Mouse (Mus musculus) retina, postnatal 1 day (tissue): ENCODE measurements around the gene Zfp61.

Source experiments
- DNase-seq: peaks from one replicate; pipeline ENCODE4 v3.0.0-alpha.2; 2012

Gene Zfp61

DNA sequence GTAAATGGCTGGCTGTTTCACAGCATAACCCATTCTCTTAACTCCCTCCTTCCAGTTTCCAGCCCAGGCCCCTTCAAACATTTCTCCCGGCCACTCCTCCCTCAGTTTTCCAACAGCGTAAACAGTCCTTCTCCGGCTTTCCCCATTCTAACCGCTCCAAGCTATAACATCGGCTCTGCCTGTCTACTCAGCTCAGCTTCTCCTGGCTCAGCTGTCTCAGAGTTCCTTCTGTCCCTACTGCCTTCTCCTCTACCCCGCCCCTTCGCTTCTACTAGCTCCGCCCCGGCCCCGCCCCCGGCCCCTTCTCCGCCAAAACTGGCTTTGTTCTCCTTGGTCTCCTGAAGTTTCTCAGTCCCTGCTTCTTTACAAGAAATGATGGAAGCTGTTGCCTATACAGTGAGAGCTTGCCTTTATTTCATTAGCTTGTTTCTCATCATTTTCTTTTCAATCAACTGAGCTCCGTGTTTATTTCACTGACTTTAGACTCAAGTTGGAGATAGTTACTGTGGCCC lies at the start of gene Zfp61:
TSS of gene Zfp61 (minus strand) at position 462 of the 512 bp plus-strand sequence.
- peak; percentile 87 for DNase-seq

DNA sequence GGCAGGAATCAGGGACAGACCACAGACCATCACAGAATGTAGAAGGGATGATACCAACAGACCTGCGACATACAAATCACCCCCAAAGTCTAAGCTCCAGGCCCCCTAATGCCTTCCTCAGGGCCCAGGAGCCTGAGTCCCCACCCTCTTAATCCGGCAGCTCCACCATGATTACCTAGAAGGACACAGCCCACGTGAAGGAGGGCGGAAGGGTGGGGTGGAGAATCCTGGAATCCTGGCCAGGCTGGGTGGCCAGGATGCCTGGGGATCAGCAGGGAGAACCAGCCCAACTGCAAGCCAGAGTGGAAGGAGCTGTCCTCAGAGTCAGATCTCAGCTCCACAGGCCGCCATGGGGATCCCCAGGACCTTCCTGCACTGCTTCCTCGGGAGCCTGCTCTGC lies 47.9 kb upstream of the Zfp61 start, which contains the start of gene Lypd5:
TSS of gene Lypd5 (plus strand) at position 301 of the 400 bp plus-strand sequence.
- no peak for DNase-seq

DNA sequence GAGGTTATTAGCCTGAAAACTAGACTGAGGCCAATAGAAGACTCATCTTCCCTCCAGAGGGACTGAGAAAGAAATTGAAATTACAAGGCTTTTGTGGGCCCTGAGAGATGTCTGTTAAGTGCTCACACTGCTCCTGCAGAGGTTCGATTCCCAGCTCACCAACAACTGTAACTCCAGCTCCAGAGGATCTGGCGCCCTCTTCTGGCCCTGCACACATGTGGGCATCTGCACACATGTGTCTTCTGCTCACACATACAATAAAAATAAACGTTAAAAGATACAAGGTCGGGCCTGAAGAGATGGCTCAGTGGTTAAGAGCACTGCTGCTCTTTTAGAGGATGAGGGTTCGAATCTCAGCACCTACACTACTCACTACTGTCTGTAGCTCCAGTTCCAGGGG lies 45.4 kb upstream of the Zfp61 start:
- no peak for DNase-seq

DNA sequence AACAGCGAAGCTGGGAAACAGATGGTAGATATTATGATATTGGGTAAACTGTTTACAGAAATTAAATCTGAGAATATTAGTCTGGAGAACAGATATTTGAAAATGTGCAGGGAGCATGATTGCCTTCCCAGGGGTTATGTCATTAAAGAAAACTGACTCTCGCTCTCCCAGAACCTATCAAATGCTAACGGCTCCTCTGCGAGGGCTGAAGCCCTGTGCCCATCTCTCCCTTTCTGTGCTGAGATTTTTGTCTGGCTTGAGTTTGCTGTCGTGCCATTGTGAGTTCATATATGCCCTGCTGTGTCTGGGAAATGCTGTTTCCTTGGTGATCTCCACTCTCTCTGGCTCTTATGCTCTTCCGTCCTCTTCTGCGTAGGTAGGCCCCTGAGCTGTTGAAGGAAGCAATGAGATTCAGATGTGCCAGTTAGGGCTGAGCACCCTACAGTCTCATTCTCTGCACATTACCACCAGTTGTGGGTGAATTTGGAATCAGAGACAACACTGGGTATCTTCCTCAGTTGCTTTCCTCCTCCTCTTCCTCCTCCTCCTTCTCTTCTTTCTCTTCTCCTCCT lies 42.8 kb upstream of the Zfp61 start:
- DNase-seq: no peak

DNA sequence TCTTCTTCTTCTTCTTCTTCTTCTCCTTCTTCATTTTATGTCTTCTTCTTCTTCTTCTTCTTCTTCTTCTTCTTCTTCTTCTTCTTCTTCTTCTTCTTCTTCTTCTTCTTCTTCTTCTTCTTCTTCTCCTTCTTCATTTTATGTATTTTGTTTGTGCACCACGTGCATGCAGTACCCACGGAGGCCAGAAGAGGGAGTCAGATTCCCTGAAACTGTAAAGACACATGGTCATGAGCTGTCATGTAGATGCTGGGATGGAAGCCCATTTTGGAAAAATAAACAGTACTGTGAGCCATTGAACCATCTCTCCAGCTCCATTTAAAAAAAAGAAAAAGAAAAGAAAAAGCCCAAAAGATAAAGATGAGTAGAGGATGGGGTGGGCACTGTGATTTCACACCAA lies 37.2 kb upstream of the Zfp61 start:
- DNase-seq: no peak

DNA sequence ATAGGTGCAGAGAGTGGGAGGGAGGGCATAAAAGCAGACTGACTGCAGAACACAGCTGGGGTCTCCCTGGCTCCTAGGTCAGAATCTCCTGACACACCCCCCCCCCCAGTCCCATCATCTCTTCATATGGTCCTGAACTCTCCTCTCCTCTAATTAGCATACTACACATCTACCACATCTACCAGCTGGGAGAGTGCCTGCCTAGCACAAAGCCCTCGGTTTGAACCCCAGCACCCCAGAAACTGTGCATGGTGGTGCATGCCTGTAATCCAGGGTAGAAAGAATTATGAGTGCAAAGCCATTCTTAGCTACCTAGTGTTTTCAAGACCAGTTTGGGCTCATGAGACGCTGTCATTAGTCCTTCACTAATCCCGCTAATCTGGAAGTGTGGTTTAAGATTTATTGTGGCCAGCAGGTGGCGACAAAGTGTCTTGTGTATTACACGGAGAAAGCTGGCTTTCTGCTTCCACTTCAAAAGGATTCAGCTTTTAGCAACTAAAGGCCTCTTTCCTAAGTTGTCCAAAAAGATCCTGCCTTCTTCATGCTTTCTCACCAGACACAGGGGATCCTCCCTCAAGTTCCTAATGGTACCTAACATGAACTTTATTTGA lies 34.8 kb upstream of the Zfp61 start:
- DNase-seq: peak; percentile 89

DNA sequence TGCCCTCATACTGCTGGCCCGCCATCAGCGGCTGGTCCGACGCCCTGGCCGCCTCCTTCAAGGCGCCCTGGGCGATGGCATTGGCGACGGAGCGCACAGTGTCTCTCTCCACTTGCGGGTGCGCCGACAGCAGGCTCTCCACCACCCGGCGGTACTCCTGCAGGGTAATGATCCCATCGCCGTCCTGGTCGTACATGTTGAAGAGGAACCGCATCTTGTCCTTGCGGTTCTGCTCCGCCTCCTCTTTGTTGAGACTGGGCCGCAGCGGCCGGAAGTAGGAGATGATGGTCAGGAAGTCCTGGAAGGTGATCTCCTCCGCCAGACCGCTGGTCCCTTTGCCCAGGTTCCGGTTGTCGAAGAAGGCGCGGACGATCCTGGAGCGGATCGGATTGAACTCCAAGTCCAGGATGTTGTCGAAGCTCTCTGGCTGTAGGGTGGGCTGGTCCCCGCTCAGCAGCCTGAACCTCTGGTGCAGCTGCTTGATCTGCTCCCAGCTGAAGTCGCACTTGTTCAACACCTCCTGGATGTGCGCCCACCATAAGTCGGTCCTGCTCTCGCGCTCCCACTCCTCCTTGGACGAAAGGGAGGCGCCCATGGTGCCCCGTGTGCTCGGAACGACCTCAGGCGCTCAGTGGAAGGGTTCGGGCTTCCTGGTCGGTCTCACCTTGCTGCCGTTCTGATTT lies 32.4 kb upstream of the Zfp61 start, which contains the start of gene Tescl:
TSS of gene Tescl (minus strand) at position 633 of the 683 bp plus-strand sequence.
- no peak for DNase-seq

DNA sequence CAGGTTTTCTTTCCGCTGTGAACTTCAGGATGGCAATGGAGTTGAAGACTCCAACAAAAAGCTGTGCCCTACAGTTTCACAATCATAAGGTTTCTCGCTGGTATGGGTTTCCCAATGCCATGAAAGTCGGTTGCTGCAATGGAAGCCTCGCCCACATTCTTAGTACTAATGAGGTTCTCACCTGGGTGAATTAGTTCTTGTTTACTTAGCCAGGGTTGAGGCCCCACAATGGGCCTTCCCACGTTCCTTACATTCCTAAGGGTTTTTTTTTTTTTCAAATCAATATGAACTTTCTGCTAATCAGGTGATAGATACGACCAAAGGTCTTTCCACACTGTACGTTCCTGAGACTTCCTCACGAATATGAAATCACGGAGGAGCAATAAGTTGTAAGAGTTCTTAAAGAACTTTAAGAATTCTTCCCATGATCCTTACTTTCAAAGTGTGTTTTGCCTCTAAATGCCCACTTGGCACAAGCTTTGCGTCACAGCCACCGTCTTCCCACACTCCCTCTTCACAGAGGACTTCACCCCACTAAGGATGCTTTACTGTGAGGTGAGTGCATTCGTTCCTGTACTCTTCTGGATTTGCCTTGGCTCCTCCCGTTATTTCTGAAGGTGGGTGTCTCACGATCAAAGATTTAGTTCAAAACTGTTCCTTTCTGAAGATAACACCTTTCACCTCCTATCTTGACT lies 26.4 kb upstream of the Zfp61 start:
- DNase-seq: no peak

DNA sequence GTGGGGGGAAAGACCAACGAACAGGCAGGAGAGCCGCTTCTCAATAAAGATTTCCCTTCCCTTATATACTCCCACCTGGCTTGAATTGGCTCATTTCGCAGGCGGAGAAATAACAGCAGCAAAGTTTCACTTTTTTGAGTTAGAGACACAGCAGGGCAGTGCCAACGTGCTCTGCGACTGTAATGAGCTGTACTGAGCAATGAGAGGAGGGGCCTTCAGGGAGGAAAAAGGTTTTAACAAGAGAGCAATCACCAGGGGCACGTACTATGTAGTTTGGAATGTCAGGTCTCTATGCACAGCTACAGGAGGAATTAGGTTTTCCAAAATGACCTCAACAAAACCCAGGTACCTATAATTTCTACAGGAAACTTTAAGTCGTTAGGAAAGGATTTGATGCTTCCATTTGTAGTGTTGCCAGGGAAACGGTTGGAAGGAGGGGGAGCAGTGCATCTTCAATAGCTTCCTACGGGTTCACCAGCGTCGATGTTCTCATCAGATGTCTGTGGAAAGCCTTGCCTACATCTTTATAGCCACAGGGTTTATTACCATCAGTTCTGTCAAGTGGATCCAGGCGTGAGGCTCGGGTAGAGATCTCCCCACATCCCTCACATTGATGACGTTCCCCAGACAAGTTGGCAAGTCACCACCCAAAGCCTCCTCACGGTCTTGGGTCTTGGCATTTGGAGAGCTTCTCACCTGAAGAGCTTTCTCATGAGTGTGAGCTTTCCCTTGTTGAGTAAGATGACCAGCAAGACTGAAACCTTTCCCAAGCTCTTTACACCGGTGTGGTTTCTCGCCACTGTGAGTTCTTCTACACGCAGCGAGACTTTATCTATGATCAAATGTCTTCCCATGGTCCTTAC lies 25.5 kb upstream of the Zfp61 start:
- DNase-seq: peak; percentile 10

DNA sequence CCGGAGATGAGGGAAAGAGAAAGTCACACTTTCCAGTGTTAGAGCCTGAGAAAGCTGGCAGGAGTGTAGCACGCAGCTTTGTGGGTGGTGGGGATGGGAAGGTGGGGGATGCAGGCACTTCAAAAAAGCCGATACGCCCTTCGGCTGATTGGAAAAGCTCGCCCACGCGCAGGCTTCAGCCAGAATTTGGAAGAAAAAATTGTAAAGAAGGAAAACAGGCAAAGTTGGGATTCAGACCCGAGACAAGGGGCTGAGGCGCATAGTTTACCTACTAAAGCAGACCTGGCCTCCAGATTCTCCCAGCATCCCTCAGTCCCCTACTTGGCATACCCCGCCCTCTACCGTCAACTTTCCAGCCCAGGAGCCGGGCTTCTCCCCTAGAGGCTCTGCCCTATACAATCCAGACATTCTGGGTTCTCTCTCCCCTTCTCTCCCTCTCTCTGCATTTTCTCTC lies 24.7 kb upstream of the Zfp61 start:
- DNase-seq: peak; percentile 46

DNA sequence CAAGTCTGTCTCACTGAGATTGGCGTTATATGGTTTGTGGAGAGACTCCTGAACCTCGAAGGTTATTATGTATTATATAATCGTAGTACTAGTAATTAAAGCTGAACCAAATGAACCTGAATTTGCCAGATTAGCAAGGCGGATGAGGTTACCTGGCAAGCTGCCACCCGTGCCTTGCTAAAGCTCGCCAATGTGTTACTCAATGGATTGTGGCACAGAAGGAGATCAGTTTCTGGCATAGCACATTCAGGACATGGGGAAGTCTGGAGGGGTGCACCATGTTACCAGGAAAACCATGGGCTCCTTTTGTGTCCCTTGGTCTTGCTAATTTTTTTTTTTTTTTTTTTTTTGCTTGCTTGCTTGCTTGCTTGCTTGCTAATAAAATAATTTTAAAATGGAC lies 24.2 kb upstream of the Zfp61 start:
- DNase-seq: no peak

DNA sequence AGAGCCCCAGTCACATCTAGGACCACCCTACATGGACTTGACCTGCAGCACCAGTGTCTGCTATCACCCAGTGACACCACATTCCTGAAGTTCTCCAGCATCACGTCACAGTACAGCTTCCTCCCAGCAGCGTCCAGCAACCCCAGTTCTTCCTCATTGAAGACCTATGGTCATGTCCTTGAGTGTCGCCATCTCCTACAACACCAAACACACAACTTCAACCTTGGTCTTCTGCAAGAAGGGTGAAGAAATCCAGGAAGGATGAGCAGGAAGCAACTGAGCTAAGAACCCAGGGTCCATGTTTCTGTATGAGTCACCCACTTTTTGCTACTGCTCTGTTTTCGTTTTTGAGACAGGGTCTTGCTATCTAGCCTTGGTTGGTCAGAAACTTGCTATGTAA lies 21.6 kb upstream of the Zfp61 start:
- no peak for DNase-seq

DNA sequence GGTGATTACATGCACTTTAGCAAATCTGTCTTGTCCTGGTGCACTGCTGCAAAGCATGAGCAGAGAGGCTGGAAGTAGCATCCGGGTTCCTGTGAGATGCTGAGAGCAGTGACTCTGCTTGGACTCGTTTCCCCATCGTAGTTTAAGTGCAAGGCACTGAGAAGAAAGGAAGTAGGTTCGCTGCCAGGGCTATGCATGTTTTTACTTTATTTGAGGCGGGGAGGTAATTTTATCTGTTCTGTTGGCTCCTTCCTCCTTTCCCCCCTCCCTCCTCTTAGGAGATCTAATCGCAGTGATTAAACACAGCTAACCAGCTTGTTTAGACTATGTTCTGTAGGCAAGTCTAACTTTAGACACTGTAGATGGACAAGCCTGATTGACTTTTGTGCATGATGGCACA lies 17.9 kb upstream of the Zfp61 start:
- DNase-seq: no peak

DNA sequence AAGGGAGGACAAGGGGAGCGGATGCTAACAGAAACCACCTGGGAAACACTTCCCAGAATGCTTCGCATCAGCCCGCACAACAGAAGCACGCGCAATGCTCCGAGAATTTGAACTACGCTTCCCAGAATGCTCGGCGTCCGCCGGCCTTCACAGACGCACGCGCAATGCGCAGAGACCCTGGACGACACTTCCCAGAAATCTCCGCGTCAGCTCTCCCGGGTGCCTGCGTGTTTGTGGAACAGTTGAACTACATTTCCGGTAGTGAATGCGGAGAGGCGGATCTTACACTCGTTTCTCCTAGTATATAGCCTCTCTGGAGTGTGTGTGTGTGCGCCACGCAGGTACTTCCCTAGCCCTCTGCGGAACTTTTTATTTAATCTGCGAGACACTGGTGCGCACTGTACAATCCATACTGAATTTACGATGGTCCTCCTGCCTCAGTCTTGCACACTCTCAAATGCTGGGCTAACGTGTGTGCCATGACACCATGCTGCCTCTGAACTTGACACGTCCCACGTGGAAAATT lies 15.6 kb upstream of the Zfp61 start, which contains the start of gene Zfp94:
TSS of gene Zfp94 (minus strand) at position 100 of the 526 bp plus-strand sequence.
- peak; percentile 97 for DNase-seq

DNA sequence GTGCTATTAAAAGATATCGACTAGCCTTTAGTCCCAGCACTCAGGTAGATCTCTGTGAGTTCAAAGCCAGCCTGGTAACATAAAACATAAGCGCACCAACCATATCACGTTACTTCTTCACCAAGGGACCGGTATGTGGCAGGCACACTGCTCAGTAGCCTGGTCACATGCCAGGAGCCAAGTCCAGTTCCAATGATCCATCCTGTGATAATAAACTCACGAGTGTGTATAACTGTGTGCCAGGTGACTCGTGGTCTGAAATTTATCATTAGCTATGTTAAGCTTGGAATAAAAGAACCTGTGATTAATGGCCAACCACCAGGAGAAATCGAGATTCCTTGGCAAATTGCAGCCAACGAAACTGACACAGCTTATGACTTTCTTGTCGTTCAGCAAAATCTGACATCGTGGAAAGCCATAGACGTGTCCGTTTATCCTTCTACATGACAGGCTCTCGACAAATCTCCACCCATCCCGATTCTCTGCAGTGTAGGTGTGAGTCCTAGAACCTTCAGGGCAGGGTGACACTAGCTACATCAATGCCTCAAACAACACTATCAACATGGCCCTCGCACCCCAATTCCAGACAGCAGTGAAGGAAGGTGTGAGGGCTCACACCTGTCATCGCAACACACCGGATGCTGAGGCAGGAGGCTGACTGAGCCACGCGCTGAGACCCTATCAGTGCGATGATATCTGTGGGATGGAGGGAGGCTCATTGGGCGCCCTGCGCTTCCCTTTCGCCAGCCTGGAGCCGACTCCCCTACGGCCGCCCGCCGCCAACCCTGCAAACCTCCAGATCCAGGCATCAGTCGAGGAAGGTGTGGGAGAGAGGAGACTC lies 14.9 kb upstream of the Zfp61 start:
- no peak for DNase-seq

DNA sequence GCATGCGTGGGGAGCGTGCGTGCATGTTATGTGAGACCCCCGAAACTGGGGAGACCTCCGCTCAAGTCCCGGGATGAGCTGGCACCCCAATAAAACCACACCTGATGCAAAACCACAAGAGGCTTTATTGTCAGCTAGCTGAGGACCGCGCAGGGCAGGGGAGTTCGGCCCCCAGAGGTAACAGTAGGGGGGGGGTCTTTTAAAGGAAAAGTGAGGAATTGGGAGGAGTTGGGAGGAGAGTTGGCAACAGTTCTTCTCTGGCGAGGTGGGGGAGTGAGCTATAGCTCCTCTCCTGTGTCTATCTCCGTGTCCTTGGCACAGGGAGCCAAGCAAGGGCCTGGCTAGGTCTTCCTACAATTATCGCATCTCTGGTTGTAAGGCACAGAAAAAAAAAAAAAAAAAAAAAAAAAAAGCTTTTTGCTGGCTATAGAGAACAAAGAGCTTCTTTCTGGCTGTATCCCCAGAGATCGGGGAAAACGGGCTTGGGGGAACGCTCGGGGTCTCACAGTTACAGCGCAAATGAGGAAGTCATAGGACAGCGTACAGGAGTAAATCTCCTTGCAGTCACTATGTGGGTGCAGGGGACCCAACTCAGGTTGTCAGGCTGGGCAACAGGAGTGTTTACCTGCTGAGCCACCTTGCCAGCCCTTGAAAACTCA lies 1.1 kb downstream of the Zfp61 start:
- peak; percentile 48 for DNase-seq

DNA sequence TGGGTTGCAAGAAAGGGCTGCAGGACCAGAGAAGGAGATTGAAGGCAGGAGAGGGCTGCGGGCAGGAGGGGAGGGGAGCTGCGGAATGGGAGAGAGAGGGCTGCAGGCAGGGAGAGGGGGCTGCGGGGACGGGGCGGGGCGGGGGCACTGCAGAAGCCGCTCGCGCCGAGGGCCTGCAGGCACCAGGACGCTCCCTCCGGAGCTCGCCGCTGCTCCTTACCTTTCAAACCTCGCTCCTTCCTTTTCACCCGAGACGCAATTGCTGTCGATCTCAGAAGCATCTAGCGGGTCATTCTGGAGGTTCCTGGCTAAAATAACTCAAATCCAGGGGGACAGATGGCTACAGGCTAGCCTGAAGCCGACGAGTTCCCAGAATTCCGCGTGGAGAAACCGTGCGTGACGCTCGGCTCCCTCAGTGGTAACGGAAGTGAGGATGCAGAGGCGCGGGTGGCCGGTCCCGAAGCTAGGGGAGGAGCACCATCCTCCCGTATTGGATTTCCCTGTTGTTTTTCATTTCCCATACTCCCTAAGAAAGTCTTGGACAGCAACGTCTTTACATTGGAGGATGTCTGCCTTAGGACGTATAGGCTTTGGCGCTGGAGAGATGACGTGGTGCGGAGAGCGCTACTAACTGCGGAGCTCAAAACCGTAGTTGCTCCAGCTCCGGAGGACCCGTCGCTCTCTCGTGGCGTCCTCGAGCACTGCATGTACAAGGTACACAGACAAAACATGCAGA lies 1.9 kb downstream of the Zfp61 start:
- DNase-seq: peak; percentile 92

DNA sequence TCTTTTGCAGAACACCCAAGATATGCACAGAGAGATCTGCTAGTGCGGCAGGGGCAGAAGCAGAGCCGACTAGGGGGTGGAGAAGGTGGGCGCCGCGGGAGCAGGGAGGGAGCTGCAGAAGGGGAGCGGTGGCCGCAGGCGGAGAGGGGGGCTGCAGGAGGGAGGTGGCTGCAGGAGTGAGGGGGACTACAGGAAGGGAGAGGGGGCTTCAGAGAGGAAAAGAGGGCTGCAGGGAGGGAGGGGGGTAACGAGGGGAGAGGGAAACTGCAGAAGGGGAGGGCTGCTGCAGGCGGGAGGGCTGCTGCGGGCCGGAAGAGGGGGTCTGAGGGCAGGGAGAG lies 2.4 kb downstream of the Zfp61 start:
- no peak for DNase-seq

DNA sequence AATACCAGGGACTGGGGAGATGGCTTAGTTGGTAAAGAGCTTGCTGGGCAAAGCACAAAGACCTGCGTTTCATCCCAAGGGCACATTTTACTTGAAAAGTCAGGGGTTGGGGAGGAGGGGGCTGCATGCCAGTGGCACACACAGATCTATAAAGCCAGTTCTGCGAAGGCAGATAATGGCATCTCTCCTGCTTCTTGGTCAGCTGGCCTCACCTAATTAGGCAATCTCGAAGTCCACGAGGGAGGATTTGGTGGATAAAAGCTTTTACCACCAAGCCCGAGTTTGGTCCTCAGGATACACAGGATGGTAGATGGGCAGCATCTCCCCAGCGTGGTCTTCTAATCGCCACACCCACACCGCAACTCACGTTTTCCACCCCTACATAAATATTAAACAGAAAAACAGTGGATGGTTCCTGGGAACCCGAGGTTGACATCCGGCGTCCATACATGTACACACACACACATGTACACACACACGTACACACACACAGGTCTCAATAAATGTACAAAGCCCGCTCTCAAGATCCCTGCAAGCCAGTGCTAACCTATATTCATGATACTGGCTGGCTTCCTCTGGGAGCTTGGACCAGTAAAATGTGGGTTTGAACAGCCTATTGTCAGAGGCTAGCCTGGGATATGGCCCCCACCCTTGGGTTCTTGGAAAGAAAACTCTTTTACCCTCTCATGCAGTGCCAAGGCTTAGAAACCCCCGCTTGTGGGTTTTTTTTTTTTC lies 3.5 kb downstream of the Zfp61 start:
- no peak for DNase-seq
